Mouse (Mus musculus) MEL (cell line): ENCODE measurements around the gene Fmo5. TPM values are rescaled to one million over a fixed set of nuclear protein-coding genes. Genes with fewer than 3 reads are reported as not detected.

Source experiments
- DNase-seq: peaks from one replicate; pipeline ENCODE4 v3.0.0; 2011; ENCODE audit warnings: low read depth, low spot score
- H3K27ac ChIP-seq: 2 replicates; pipeline ENCODE4 v1.5.1; 2012; ENCODE audit warnings: low read depth, mild to moderate bottlenecking, control low read depth, low read length, moderate library complexity; ENCODE audit not compliant: control insufficient read depth
- H3K27me3 ChIP-seq, 2 experiments: fragments of 150-350 bp in 1 of 2; sonication (generic) in 1 of 2; 2 replicates each; pipeline ENCODE4 v1.6.1; 2012; ENCODE audit warnings: low read length in 2 of 2, mild to moderate bottlenecking in 2 of 2, improper control_type of control experiment in 1 of 2, moderate library complexity in 1 of 2; ENCODE audit not compliant: insufficient read depth in 2 of 2, control insufficient read depth in 1 of 2
- H3K36me3 ChIP-seq, 2 experiments: 2 replicates each; pipeline ENCODE4 v1.6.1; 2012 to 2014; ENCODE audit warnings: low read length in 2 of 2, improper control_type of control experiment in 1 of 2, inconsistent platforms in 1 of 2, mild to moderate bottlenecking in 1 of 2; ENCODE audit not compliant: insufficient read depth in 2 of 2, control insufficient read depth in 1 of 2
- H3K4me1 ChIP-seq, 2 experiments: fragments of 150-350 bp in 1 of 2; sonication (generic) in 1 of 2; 2 replicates each; pipeline ENCODE4 v1.6.1; 2012; ENCODE audit warnings: low read length in 2 of 2, improper control_type of control experiment in 1 of 2, mild to moderate bottlenecking in 1 of 2; ENCODE audit not compliant: insufficient read depth in 2 of 2, control insufficient read depth in 1 of 2
- H3K4me3 ChIP-seq, 2 experiments: fragments of 150-350 bp in 1 of 2; sonication (generic) in 1 of 2; 2 replicates each; pipeline ENCODE4 v1.5.1; 2012; ENCODE audit warnings: low read depth in 2 of 2, low read length in 2 of 2, mild to moderate bottlenecking in 2 of 2, moderate library complexity in 2 of 2, control low read depth in 1 of 2, improper control_type of control experiment in 1 of 2; ENCODE audit not compliant: control insufficient read depth in 1 of 2, insufficient read depth in 1 of 2
- H3K79me2 ChIP-seq: 2 replicates; pipeline ENCODE4 v1.6.1; 2012; ENCODE audit warnings: mild to moderate bottlenecking, low read length, moderate library complexity; ENCODE audit not compliant: control insufficient read depth, poor library complexity, insufficient read depth
- H3K9ac ChIP-seq: 2 replicates; pipeline ENCODE4 v1.6.1; 2012; ENCODE audit warnings: low read depth, mild to moderate bottlenecking, control low read depth, low read length, moderate library complexity; ENCODE audit not compliant: control insufficient read depth, poor library complexity, severe bottlenecking
- H3K9me3 ChIP-seq: fragments of 150-350 bp; sonication (generic); replicated peaks from 2 replicates; pipeline ENCODE4 v1.6.1; 2012; ENCODE audit warnings: mild to moderate bottlenecking, low read length, improper control_type of control experiment, moderate library complexity; ENCODE audit not compliant: insufficient read depth
- CHD1 ChIP-seq: IDR thresholded peaks from 2 replicates; pipeline ENCODE4 v1.6.1; 2012; ENCODE audit warnings: low read depth, mild to moderate bottlenecking, inconsistent platforms, low read length, improper control_type of control experiment
- E2F4 ChIP-seq: IDR thresholded peaks from 2 replicates; pipeline ENCODE4 v1.6.1; 2011; ENCODE audit warnings: low read depth, low read length, improper control_type of control experiment, borderline replicate concordance
- ELF1 ChIP-seq: IDR thresholded peaks from 2 replicates; pipeline ENCODE4 v1.6.1; 2014; ENCODE audit warnings: low read depth, mild to moderate bottlenecking, inconsistent platforms, low read length, improper control_type of control experiment, moderate library complexity
- GABPA ChIP-seq: IDR thresholded peaks from 2 replicates; pipeline ENCODE4 v1.6.1; 2012; ENCODE audit warnings: low read depth, mild to moderate bottlenecking, inconsistent platforms, low read length, improper control_type of control experiment, moderate library complexity
- GATA1 ChIP-seq: IDR thresholded peaks from 2 replicates; pipeline ENCODE4 v1.6.1; 2011; ENCODE audit warnings: low read depth, low read length, improper control_type of control experiment
- HCFC1 ChIP-seq: IDR thresholded peaks from 2 replicates; pipeline ENCODE4 v1.6.1; 2012; ENCODE audit warnings: low read depth, mild to moderate bottlenecking, inconsistent platforms, low read length, improper control_type of control experiment, moderate library complexity
- MAFK ChIP-seq: IDR thresholded peaks from 2 replicates; pipeline ENCODE4 v1.6.1; 2011; ENCODE audit warnings: low read depth, mild to moderate bottlenecking, low read length, improper control_type of control experiment, borderline replicate concordance
- MAX ChIP-seq: IDR thresholded peaks from 2 replicates; pipeline ENCODE4 v1.6.1; 2011; ENCODE audit warnings: low read length, improper control_type of control experiment
- MAZ ChIP-seq: IDR thresholded peaks from 2 replicates; pipeline ENCODE4 v1.6.1; 2012; ENCODE audit warnings: low read depth, mild to moderate bottlenecking, inconsistent platforms, low read length, improper control_type of control experiment
- MEF2A ChIP-seq: IDR thresholded peaks from 2 replicates; pipeline ENCODE4 v1.6.1; 2014; ENCODE audit warnings: low read depth, mild to moderate bottlenecking, inconsistent platforms, low read length, improper control_type of control experiment; ENCODE audit not compliant: poor library complexity, insufficient replicate concordance, severe bottlenecking; ENCODE audit errors: extremely low read depth
- MXI1 ChIP-seq: IDR thresholded peaks from 2 replicates; pipeline ENCODE4 v1.6.1; 2011; ENCODE audit warnings: mild to moderate bottlenecking, low read depth, low read length, improper control_type of control experiment
- MYB ChIP-seq: IDR thresholded peaks from 2 replicates; pipeline ENCODE4 v1.6.1; 2011; ENCODE audit warnings: mild to moderate bottlenecking, low read depth, low read length, improper control_type of control experiment
- MYC ChIP-seq: IDR thresholded peaks from 2 replicates; pipeline ENCODE4 v1.6.1; 2011; ENCODE audit warnings: low read depth, mild to moderate bottlenecking, low read length, improper control_type of control experiment, moderate library complexity
- NRF1 ChIP-seq: IDR thresholded peaks from 2 replicates; pipeline ENCODE4 v1.6.1; 2014; ENCODE audit warnings: low read depth, mild to moderate bottlenecking, inconsistent platforms, low read length, improper control_type of control experiment, moderate library complexity; ENCODE audit not compliant: poor library complexity, insufficient read depth, severe bottlenecking
- POLR2A ChIP-seq, 2 experiments: IDR thresholded peaks; 2 replicates each; pipeline ENCODE4 v1.6.1; 2011 to 2012; ENCODE audit warnings: low read length in 2 of 2, mild to moderate bottlenecking in 2 of 2, control low read depth in 1 of 2, improper control_type of control experiment in 1 of 2, low read depth in 1 of 2, moderate library complexity in 1 of 2; ENCODE audit not compliant: control insufficient read depth in 1 of 2, insufficient read depth in 1 of 2, poor library complexity in 1 of 2
- POLR2AphosphoS5 ChIP-seq: IDR thresholded peaks from 2 replicates; pipeline ENCODE4 v1.6.1; 2012; ENCODE audit warnings: low read depth, borderline replicate concordance, mild to moderate bottlenecking, inconsistent platforms, low read length, moderate library complexity, mixed read lengths
- RAD21 ChIP-seq: IDR thresholded peaks from 2 replicates; pipeline ENCODE4 v1.6.1; 2011; ENCODE audit warnings: mild to moderate bottlenecking, low read depth, low read length, improper control_type of control experiment
- RCOR1 ChIP-seq: IDR thresholded peaks from 2 replicates; pipeline ENCODE4 v1.6.1; 2012; ENCODE audit warnings: low read depth, mild to moderate bottlenecking, inconsistent platforms, low read length, improper control_type of control experiment
- TAL1 ChIP-seq: IDR thresholded peaks from 2 replicates; pipeline ENCODE4 v1.6.1; 2012; ENCODE audit warnings: mild to moderate bottlenecking, inconsistent platforms, low read length, moderate library complexity, mixed read lengths
- TCF12 ChIP-seq: IDR thresholded peaks from 2 replicates; pipeline ENCODE4 v1.6.1; 2014; ENCODE audit warnings: low read depth, mild to moderate bottlenecking, inconsistent platforms, low read length, improper control_type of control experiment, moderate library complexity
- UBTF ChIP-seq: IDR thresholded peaks from 2 replicates; pipeline ENCODE4 v1.6.1; 2012; ENCODE audit warnings: low read depth, mild to moderate bottlenecking, inconsistent platforms, low read length, improper control_type of control experiment, moderate library complexity, borderline replicate concordance; ENCODE audit not compliant: insufficient read depth
- ZKSCAN1 ChIP-seq: IDR thresholded peaks from 2 replicates; pipeline ENCODE4 v1.6.1; 2012; ENCODE audit warnings: low read depth, mild to moderate bottlenecking, inconsistent platforms, low read length, improper control_type of control experiment, moderate library complexity
- ZMIZ1 ChIP-seq: IDR thresholded peaks from 2 replicates; pipeline ENCODE4 v1.6.1; 2012; ENCODE audit warnings: low read depth, mild to moderate bottlenecking, inconsistent platforms, low read length, improper control_type of control experiment, moderate library complexity
- ZNF384 ChIP-seq: IDR thresholded peaks from 2 replicates; pipeline ENCODE4 v1.6.1; 2012; ENCODE audit warnings: low read depth, mild to moderate bottlenecking, inconsistent platforms, low read length, improper control_type of control experiment
- polyA plus RNA-seq, 2 experiments: library from polyadenylated mRNA; stranded (reverse) in 1 of 2; unstranded in 1 of 2; fragments of >175 nt in 1 of 2; fragments of >200 nt in 1 of 2; gene quantifications; 2 replicates each; pipeline versions ENCODE4 v1.2.1 to v1.2.4; 2012; ENCODE audit warnings: low replicate concordance in 2 of 2, low read depth in 1 of 2; ENCODE audit not compliant: insufficient read length in 2 of 2, insufficient read depth in 1 of 2, missing spikeins in 1 of 2
- total RNA-seq: library from RNA; depleted of rRNA; stranded (reverse); fragments of 300-350 nt; gene quantifications from 2 replicates; pipeline ENCODE4 v1.2.3, GENCODE M21; 2012

The Fmo5 gene
- total and polyA plus RNA-seq, 3 experiments, result 0.12 to 0.39 TPM; not detected in 1

DNA sequence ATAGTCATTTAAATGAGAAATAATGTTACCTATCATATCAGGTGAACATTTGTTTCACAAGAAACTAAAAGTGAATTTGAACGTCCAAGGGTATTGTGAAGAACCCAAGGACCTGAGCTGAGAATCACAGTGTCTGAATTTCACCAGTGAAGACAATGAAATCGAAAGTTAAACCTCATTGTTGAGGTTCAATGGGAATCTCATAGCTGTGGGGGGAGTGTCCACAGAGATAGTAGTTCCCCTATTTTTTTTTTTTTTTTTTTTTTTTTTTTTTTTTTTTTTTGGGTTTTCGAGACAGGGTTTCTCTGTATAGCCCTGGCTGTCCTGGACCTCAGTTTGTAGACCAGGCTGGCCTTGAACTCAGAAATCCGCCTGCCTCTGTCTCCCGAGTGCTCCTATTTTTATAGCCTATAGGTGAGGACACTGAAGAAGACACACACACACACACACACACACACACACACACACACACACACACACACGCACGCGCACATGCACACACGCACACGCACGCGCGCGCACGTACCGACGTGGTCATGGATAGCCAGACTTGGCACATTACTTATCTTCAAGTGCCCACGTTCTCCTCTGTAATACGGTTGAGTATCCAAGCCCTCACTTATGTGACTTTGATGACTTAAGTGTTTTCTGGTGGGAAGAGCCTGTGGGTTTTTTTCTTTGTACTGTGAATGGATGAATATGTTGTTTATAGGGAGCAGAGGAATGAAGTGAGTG is 11.3 kb upstream of the Fmo5 start:
- H3K36me3 ChIP-seq, result peaks cover 0 to 5% of the 10 kb centered on the region in 2 experiments; a peak in 2 of 4 replicates
- no peak overlapping the region for H3K27ac ChIP-seq
- peak overlapping the region; percentile 3 for H3K9ac ChIP-seq
- no peaks in the 10 kb centered on the region for H3K9me3 ChIP-seq
- H3K4me3 ChIP-seq, result peak overlapping the region; percentile 54 to 64
- peaks cover 3 to 5% of the 10 kb centered on the region in 2 experiments; a peak in 2 of 4 replicates for H3K4me1 ChIP-seq
- peaks cover 7 to 11% of the 10 kb centered on the region in 2 experiments; a peak in 3 of 4 replicates for H3K27me3 ChIP-seq
- peak; percentile 87 for DNase-seq
- no peaks in the 10 kb centered on the region for H3K79me2 ChIP-seq
- TF ChIP-seq POLR2AphosphoS5 (no peak), ZMIZ1 (no peak), UBTF (no peak), E2F4 (no peak), TCF12 (no peak), MYC (no peak), RCOR1 (no peak), RAD21 (no peak), MXI1 (peak; percentile 69), POLR2A (IDR thresholded peaks at IDR 0.05; ENCODE audit: control insufficient read depth in 1 of 2, insufficient read depth in 1 of 2, low read depth in 1 of 2, low read length in 2 of 2, poor library complexity in 1 of 2) (peak in 1 of 2 experiments; percentile 42; a peak in 1 of 4 replicates), GABPA (no peak), ELF1 (no peak), CHD1 (no peak), MAFK (no peak), MAZ (no peak), TAL1 (peak; percentile 11; the same call in 1 of the 2 replicates), ZKSCAN1 (peak; percentile 14; the same call in 1 of the 2 replicates), MAX (peak; percentile 55; the same call in 1 of the 2 replicates), ZNF384 (peak; percentile 96), MEF2A (no peak), GATA1 (no peak), MYB (no peak), HCFC1 (no peak), NRF1 (peak; percentile 73)
